Mouse (Mus musculus) ES-E14 (cell line): ENCODE data around the gene Pidd1. TPM values are rescaled to one million over a fixed set of nuclear protein-coding genes. Genes with fewer than 3 reads are reported as not detected.

Experiments used
- DNase-seq: peaks from one replicate; pipeline ENCODE4 v3.0.0-alpha.2; 2013; ENCODE audit warnings: low read depth, low spot score
- H3K27ac ChIP-seq: 2 replicates; pipeline ENCODE4 v1.5.1; 2012; ENCODE audit warnings: low read depth, mild to moderate bottlenecking, low read length, moderate library complexity, mixed read lengths; ENCODE audit not compliant: poor library complexity, insufficient read depth, severe bottlenecking
- H3K36me3 ChIP-seq: 2 replicates; pipeline ENCODE4 v1.6.1; 2012; ENCODE audit warnings: mild to moderate bottlenecking, low read length, moderate library complexity, mixed read lengths; ENCODE audit not compliant: control insufficient read depth, poor library complexity, insufficient read depth, severe bottlenecking
- H3K4me1 ChIP-seq, 2 experiments: fragments of 150-350 bp in 1 of 2; sonication (generic) in 1 of 2; 2 replicates each; pipeline ENCODE4 v1.6.1; 2012; ENCODE audit warnings: low read length in 2 of 2, mild to moderate bottlenecking in 1 of 2, mixed read lengths in 1 of 2; ENCODE audit not compliant: control insufficient read depth in 2 of 2, insufficient read depth in 2 of 2, poor library complexity in 1 of 2
- H3K4me3 ChIP-seq, 2 experiments: fragments of 150-350 bp in 1 of 2; sonication (generic) in 1 of 2; 2 replicates each; pipeline ENCODE4 v1.5.1; 2012; ENCODE audit warnings: low read length in 2 of 2, low read depth in 1 of 2, mild to moderate bottlenecking in 1 of 2, mixed read lengths in 1 of 2; ENCODE audit not compliant: insufficient read depth in 1 of 2, poor library complexity in 1 of 2, severe bottlenecking in 1 of 2
- H3K9ac ChIP-seq: 2 replicates; pipeline ENCODE4 v1.6.1; 2012; ENCODE audit warnings: low read depth, mild to moderate bottlenecking, low read length, mixed read lengths; ENCODE audit not compliant: poor library complexity, insufficient read depth, severe bottlenecking
- H3K9me3 ChIP-seq: fragments of 150-350 bp; sonication (generic); 2 replicates; pipeline ENCODE4 v1.6.1; 2012; ENCODE audit warnings: low read depth, mild to moderate bottlenecking, low read length; ENCODE audit not compliant: control insufficient read depth, insufficient read depth
- CHD2 ChIP-seq: IDR thresholded peaks from 2 replicates; pipeline ENCODE4 v1.6.1; 2014; ENCODE audit warnings: mild to moderate bottlenecking, low read depth, low read length, inconsistent platforms
- HCFC1 ChIP-seq: IDR thresholded peaks from 2 replicates; pipeline ENCODE4 v1.6.1; 2012; ENCODE audit warnings: low read length, inconsistent platforms, borderline replicate concordance; ENCODE audit not compliant: insufficient read depth
- MAFK ChIP-seq: IDR thresholded peaks from 2 replicates; pipeline ENCODE4 v1.6.1; 2014; ENCODE audit warnings: mild to moderate bottlenecking, low read depth, low read length, inconsistent platforms; ENCODE audit not compliant: insufficient read depth
- ZC3H11A ChIP-seq: IDR thresholded peaks from 2 replicates; pipeline ENCODE4 v1.6.1; 2012; ENCODE audit warnings: low read depth, mild to moderate bottlenecking, inconsistent platforms, low read length, borderline replicate concordance
- ZNF384 ChIP-seq: IDR thresholded peaks from 2 replicates; pipeline ENCODE4 v1.6.1; 2012; ENCODE audit warnings: low read depth, low read length, inconsistent platforms
- in situ Hi-C, 2 experiments: fragments of 600-800 bp; cut with MboI; formaldehyde crosslinking; loops; one replicate each; pipeline ENCODE4 v1.15.1; 2025; ENCODE audit warnings: low sequenced_read_pairs in 2 of 2, inconsistent platforms in 1 of 2; ENCODE audit not compliant: unreplicated experiment in 2 of 2
- total RNA-seq: library from RNA; depleted of rRNA; stranded (reverse); fragments of 300-350 nt; gene quantifications from 2 replicates; pipeline ENCODE4 v1.2.3, GENCODE M21; 2012

The Pidd1 gene
- total RNA-seq, 1 experiment, result 23.4 TPM

DNA sequence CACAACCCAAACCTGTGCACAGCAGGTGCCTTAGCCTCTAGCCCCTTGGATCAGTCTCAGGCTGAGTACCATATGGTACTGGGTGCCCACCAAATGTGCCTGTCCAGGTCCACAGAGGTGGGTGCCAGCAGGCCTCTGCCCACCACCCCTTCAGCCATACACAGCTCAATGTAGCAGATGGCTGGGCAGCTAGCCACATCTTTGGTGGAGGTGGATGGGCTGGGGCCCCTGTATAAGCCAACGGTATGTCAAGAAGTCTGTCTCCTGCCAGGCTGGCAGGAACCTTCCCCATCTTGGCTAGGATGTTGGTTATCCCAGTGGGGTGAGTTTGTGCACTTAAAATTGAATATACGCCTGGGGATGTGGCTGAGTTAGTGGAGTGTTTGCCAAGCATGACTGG lies 41.8 kb upstream of the Pidd1 start:
- in situ Hi-C loops, result no loop called here
- H3K4me3 ChIP-seq, result no peak overlapping the region
- H3K36me3 ChIP-seq, result peaks cover 8% of the 10 kb centered on the region; the same call in 1 of the 2 replicates
- H3K27ac ChIP-seq, result no peak overlapping the region
- H3K9ac ChIP-seq, result no peak overlapping the region
- no peak for DNase-seq
- H3K4me1 ChIP-seq, result peaks cover 4 to 7% of the 10 kb centered on the region in 2 experiments; a peak in 2 of 4 replicates
- no peaks in the 10 kb centered on the region for H3K9me3 ChIP-seq
- TF ChIP-seq ZC3H11A (no peak), HCFC1 (no peak), MAFK (no peak), ZNF384 (no peak), CHD2 (no peak)

DNA sequence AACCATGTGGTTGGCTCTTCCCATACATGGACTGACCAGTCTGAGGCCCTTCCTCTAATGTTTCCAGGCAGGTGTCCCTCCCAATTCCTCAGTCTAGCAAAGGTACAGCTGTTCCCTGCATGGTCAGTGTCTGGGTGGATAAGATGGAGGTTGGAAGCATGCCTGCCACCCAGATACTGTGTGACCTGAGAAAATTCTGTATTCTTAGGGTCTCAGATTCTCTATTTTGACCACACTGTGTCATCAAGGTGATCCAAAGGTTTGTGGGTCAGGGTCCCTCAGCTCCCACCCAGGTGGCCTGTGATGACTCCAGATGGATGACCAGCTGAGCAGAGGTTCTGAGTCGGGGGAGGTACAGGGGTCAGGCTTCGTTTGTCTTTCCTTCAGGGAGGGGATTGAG lies 41.4 kb upstream of the Pidd1 start:
- Histone ChIP-seq H3K9me3 (no peaks in the 10 kb centered on the region), H3K9ac (no peak overlapping the region), H3K4me1 (peaks cover 4 to 7% of the 10 kb centered on the region in 2 experiments; a peak in 2 of 4 replicates), H3K36me3 (peaks cover 6% of the 10 kb centered on the region; the same call in 1 of the 2 replicates), H3K4me3 (no peak overlapping the region), H3K27ac (no peak overlapping the region)
- no peak for DNase-seq
- TF ChIP-seq ZC3H11A (no peak), CHD2 (no peak), ZNF384 (no peak), MAFK (no peak), HCFC1 (no peak)
- in situ Hi-C loops, result no loop called here

DNA sequence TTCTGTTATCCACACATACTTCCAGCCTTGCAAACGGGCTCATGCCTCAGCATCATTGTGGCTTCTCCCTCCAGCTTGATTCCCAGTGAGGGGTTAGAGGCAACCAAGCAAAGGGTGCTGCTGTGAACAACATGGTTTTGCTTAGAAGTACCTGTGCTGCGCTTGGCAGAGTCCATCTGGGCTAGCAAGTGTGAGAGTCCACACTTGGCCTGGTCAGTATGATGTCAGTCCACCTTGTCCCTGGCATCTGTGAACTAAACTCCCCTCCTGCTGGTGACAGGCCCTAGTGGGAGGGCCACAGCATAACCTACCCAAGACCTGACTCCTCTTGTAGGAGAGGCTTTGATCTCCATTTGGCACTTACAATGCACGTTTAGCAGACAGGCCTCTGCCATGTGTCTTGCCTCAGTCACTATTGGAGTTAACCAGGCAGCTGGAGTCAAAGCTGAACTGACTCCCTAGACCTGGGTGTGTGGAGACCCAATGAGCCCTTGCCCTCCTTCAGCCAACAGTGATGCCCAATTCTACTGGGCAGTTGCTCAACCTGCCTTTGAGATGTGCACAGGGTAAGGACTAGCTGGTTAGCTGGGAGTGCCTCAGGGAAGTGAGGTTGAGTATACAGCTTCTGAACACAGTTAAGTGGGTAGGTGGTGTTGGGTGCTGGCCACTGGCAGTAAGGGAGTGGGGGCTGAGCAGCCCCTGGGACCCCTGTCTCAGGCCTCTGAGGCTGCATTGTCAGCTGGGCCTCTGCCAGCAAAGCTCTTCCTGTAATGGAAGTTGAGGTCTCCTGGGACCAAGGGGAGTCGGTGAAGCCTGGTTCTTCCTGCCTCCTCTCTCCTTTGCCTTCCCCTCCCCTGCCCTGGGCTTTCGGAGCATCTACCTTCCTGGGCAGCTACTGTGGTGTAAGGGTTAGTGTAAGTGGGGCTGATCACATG lies 40.6 kb upstream of the Pidd1 start:
- TF ChIP-seq HCFC1 (no peak), ZNF384 (no peak), MAFK (no peak), CHD2 (no peak), ZC3H11A (no peak)
- in situ Hi-C loops, result no loop called here
- H3K27ac ChIP-seq, result no peak overlapping the region
- H3K9ac ChIP-seq, result no peak overlapping the region
- DNase-seq, result no peak
- no peak overlapping the region for H3K4me3 ChIP-seq
- peaks cover 6% of the 10 kb centered on the region; the same call in 1 of the 2 replicates for H3K36me3 ChIP-seq
- no peaks in the 10 kb centered on the region for H3K9me3 ChIP-seq
- H3K4me1 ChIP-seq, result peaks cover 4 to 7% of the 10 kb centered on the region in 2 experiments; a peak in 2 of 4 replicates

DNA sequence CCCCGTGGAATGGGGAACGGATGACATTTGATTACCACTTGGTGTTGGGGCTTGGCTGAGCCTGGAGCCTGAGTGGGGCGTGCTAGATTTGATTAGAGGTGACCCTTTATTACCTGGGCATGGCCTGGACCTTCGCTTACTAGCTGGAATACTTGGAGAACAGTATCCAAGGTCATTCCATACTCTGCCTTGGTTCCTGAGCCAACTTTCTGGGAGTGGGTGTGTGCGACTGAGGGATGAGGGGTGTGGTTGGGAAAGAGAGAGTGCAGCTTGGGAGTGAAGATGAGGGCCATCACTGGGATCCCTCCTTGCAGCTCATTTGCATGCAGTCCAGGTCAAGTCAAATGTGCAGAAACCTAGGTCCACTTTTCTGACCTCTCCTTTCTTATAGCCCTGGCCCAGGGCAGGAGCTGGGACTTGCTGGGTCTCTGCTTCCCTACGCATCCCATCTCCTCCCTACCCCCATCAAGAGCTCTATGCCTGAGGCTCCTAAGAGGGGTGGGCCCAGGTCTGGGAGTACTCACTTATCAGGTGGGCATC lies 39.4 kb upstream of the Pidd1 start:
- no peaks in the 10 kb centered on the region for H3K9me3 ChIP-seq
- peaks cover 6% of the 10 kb centered on the region; the same call in 1 of the 2 replicates for H3K36me3 ChIP-seq
- DNase-seq, result no peak
- no peak overlapping the region for H3K27ac ChIP-seq
- H3K4me1 ChIP-seq, result peaks cover 4 to 7% of the 10 kb centered on the region in 2 experiments; a peak in 2 of 4 replicates
- H3K4me3 ChIP-seq, result no peak overlapping the region
- TF ChIP-seq CHD2 (no peak), ZNF384 (no peak), MAFK (no peak), ZC3H11A (no peak)
- in situ Hi-C loops, result no loop called here
- H3K9ac ChIP-seq, result no peak overlapping the region
